Mouse (Mus musculus) layer of hippocampus, adult 11-12 months (tissue): ENCODE data around the gene Themis.

ENCODE experiments used
- DNase-seq: peaks from one replicate; pipeline ENCODE4 v3.0.0; 2022; ENCODE audit warnings: low spot score

The Themis gene

DNA sequence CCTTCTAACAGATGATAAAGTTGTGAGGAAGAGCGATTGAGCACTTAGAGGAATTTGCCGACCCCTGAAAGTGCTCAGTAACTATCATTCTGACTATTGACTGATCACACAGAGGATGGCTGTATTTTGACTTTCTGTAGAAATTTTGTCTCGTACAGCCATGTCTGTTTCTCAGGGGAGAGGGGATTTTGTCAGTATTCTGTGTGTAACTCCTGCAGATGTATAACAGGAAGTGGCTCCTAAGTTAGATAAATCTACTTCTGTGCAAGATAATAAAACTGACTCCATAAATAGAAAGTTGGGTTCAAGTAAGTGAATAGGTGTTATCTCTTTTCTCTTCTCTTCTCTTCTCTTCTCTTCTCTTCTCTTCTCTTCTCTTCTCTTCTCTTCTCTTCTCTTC lies 137.0 kb downstream of the Themis start:
- DNase-seq = no peak

DNA sequence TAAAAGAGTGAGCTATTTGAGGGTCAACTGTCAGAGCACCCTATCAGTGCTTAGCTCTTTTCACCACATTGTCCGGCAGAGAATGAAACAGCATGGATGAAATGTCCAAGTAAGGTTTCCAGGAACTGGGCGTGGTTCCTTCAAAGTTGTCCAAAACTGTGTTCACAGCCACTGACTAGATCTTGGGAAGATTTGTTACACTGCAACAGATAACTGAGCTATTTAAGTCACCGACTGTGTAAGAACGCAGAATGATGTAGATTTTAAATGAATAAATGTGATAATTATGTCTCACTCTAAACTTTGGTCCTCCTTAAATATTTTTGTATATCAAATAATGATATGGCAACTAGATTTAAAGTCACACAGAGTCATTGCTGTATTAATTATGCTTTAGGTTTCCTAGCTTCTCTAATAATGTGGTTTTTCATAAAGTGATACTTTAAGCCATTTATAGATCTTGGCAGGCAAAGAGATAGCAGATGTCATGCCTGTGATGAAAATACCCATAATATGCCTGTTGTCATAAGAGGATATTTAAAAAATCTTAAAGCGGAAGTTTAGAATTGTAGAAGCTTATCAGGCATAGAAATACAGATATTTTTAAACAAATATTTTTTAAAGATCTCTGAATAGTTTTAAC lies 143.9 kb downstream of the Themis start:
- DNase-seq = peak; percentile 14

DNA sequence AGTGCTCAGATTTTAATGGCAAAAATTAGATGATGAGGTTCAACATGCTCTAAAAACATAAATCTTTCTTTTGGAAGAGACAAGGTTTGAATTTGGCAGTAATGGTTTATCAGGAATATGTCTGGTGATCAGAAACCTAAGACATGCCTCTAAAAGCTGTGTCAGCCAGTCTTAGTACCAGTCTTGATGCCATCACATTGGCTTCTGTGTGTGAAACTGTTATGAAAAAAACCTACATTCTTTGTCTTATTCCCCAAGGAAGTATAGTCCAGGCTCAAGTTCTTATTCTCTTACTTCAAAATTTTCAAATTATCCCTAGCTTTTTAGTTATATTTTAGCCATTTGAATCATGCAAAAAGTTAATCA lies 144.4 kb downstream of the Themis start:
- no peak for DNase-seq

DNA sequence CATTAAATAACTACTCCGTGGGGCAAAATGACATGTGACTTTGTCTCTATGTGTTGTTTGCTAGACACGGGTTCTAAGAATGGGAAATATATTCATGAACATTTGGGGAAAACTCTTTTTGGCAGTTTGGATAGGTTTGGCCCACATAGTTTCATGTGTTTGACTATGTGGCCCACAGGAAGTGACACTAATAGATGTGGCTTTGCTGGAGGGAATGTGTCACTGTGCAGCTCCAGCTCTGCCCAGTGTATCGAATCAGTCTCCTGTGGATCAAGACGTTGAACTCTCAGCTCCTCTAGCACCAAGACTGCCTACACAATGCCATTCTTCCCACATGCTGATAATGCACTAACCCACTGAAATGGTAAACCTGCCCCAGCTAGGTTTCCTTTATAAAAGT lies 148.0 kb downstream of the Themis start:
- no peak for DNase-seq

DNA sequence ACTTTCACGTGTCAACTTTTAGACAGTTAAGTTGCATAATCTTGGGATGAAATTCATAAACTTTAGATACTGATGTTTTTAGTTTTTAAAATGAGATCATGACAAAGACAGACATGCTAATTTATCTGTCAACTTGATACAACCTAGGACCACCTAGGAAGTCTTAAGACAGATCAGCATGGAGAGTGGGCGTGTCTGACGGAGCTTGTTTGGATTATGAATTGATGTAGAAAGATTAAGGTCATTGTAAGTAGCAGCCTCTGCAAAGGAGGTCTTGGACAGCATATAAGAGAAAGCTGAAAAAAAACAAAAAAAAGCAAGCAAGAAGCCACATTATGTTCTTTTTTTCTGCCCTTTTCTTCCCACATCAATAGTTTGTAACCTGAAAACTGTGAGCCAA lies 154.2 kb downstream of the Themis start:
- DNase-seq = no peak

DNA sequence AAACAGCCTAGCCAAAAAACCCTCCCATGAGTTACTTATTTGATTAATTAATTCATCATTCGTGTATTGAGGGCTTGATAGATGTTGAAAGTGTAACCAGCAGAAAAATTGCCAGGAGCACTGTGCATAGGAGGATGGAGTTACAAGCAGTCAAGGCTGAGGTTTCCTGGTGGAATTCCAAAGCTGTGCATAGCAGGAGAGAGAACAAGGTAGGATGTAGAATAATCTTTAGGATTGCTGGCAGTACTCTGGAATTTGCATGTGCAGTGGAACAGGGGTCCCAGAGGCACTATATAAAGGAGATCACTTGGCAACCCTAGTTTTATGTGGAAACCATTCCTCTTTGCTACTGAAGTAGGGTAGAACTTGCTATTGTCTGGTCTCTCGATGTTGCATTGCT lies 174.4 kb downstream of the Themis start:
- no peak for DNase-seq

DNA sequence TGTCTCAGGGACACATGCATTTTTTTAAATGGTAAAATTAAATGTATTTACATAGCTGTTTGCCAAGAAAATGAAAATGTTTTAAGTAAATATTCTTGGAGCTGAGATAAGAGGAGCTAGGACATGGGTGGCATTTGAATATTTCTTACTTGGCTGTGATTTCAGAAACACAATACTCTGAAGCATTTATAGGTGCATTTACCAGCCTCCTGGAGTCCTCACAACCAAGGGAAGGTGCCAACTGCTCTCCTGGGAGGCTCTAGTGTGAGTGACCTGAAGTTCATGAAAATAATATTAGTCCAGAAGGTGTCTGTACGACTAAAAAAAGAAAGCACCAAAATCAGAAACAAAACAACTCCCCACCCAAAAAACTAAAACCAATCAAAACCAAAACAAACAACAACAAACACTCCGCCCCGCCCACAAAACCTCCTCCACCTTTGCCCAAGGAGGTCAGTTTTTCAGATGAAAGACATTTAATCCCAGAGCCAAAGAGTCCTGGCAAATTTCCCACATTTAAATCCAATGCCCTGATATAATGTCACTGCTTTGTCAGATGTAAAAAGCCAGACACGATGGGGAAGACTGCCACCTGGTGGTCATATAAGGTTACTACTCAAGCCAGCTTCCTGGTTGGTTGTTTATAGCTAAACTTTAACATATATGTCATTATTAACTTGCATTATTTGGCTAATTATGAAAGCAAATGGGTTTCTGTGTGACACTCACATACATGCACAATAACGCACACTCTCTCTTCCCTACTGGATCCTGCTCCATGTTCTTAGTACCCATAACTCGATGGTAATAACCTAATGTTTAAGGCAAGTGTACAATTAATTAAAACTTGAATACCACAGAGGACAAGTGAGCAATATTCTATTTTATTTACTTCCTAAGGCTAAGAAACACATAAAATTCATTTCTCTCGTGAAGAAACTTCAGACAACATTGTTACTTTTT lies 175.9 kb downstream of the Themis start:
- peak; percentile 58 for DNase-seq

DNA sequence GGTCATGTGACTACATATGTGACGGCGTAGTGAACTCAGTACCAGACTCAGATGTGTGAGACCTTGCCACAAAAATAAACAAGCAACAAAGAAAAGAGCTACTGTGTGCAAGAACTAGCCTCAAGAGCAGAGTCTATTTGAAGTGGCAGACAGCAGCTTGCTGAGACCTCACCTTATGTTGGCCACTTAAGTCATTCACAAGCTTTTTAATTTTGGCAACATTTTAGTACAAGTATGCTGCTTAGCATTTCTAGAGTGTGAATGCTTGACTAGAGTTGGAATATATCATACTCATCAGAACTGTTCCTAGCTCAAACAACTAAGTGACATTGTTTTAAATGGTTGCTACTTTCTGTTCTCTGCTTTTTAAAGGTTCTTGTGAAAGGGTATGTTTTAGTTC lies 188.0 kb downstream of the Themis start:
- DNase-seq = no peak

DNA sequence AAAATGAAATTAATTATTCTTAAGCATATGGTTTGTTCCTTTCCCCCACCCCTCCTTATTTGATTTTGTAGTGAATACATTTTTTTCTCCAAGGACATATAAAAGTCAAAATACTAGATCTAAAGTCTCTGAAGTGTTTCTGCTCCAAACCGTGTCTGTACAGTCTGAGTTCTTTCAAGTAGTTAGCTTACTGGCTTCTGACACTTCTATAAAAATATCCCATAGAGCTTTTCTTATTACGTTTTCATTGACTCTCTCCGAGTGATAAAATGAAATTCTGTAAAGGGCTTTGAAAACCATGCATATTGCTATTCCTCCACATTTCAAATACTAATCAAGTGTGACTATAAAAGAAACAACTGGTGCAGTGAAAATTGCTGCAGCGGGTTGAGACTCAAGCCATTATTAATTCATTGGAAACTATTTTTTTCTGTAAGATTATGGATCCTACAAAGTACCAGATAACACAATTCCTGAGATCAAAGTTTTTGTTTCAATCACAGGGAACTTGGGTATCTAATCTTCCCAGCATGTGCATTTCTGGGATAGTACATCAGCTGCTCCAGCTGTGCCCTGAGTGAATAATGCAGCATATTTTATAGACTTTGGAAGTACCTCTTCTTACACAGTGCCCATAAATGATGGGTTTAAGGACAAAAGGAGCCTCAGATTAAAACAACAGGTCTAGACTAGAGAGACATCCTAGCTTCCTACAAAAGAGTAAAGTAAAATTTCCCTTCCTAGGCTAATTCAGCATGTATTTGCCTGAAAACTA lies 202.6 kb downstream of the Themis start:
- DNase-seq = no peak

DNA sequence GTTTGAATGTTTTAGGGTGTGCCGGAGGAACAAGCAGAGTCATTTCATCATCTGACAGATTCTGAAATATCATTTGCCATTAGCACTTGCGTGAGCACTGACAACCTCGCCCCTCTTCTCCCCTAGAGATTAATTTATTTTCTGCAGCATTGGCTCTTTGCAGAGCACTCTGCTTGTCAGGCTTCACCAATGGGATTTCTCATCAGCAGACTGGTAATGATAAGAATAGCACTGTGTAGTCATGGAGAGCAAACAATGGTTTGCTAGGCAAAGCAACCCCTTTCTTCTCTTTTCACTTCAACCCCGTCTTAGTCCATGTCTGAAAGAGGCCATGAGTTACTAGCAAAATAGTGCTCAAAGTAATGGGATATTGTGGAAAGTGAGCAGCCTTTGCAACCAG lies 206.4 kb downstream of the Themis start:
- DNase-seq = no peak

DNA sequence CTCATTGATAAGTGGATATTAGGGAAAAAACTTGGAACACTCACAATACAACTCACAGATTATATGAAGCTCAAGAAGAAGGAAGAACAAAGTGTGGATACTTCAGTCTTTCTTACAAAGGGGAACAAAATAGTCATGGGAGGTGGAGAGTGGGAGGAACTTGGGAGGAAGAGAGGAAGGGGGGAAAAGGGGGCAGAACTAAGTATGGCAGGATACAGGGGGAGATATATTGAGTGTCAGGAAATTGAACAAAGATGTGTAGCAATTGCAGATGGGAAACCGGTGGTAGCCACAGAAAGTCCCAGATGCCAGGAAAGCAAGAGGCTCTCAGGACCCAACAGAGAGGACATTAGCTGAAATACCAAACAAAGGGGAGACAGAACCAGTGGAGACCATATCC lies 219.5 kb downstream of the Themis start:
- no peak for DNase-seq

DNA sequence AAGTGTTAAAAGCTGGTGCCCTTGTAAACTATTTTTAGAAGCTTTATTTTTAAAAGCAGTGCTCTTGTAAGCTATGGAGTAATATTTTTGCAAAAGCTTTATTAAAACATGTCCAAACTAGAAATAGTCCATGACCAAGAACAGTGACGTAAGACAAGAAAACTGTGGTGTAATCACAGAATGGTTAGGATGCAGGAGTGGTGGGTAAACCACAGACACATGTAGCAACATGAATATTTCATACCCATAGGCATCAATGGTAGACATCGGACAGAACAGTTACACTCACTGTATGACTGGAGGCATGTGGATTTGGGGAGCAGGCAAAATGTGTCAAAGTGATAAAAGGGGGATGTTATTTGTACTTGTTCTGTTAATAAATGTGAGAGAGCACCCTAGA lies 222.7 kb downstream of the Themis start:
- DNase-seq = no peak

DNA sequence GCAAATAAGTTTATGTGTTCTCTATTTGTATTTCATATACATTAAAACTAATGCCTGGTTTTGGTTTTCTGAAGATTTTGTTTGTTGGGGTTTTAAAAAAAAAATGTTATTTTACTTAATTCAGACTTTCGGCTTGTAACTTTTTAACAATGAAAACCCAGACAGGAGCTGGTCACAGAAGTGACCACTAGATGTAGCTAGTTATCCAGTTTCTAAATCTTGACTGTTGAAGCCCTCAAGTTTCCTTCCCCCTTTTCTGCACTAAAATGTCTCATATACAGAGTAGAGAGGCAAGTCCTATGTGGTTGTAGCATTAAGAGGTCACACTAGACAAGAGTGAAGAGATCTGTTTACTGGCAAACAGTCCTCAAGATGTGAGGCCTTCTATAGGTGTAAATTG lies 230.2 kb downstream of the Themis start:
- no peak for DNase-seq
